Mouse (Mus musculus) fibroblast of lung, adult 2 months (primary cell): ENCODE data around the gene Gm21704.
"Not testable (repeated sequence)": the region's sequence is repeated elsewhere in the genome, so short reads cannot be mapped to it uniquely, and the experiment has no call there.

ENCODE experiments used
- DNase-seq: peaks from one replicate; pipeline ENCODE4 v3.0.0-alpha.2; 2011; ENCODE audit warnings: low read depth

Gene Gm21704

GRCm38 (mm10) chrY:3410067-3410466 is at the start of gene Gm21704, which contains the start of gene Gm21708:
Gene Gm21704, minus strand, starts transcription at chrY:3410167.
Gene Gm21708, minus strand, starts transcription at chrY:3410167.
- not testable (repeated sequence) for DNase-seq

- not testable (repeated sequence) for DNase-seq
Measured at GRCm38 (mm10) chrY:3345229-3345628, 64.7 kb downstream of the Gm21704 start, which contains the start of gene Gm21693. Gene Gm21693, minus strand, starts transcription at chrY:3345329.

GRCm38 (mm10) chrY:3340661-3341060 is 69.3 kb downstream of the Gm21704 start:
- not testable (repeated sequence) for DNase-seq
